Mouse (Mus musculus): ENCODE measurements at regions not wholly inside any gene's neighbourhood (a gene's known extent, or its start where the extent isn't known, plus 50 kb on each side); places are given as distances from the start of the nearest gene placed in this dataset.

DNA sequence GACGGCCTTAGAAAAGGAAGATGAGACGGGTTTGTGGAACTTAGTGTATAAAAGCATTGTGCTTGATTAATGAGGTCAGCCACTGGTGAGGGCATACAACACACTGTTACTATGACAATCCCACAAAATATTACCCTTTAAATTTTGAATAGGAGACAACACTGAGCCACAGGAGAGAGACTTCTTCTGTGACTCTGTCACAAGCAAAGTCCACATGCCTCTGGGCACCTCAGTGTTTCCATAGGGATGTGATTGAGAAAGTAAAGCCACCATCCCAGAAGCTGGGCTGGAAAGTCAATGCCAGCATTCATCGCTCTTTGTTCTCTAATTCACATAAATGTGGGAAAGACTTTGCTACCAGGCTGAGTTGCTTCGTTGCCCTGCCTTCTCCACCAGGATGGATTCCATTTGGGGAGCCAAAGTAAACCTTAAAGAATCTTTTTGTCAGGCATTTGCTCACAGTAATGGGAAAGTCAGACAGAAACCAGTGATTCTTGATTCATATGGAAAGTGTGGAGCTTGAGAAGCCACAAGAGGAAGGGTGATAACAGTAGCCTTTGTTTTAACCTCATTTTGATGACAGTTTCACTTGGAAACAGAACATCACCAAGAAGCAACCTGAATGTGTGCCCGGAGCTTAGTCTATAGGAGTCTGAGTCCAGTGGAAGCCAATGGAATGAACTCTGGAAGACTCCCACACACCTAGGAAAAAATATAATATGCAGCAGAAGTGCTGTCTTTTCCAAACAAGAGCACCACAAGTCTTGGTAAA is 491.7 kb upstream of the Lmcd1 start:
- TF ChIP-seq CTCF (IDR thresholded peaks at IDR 0.05; ENCODE audit: low read depth, low read length) (no peak), POLR2A (IDR thresholded peaks at IDR 0.05; ENCODE audit: borderline replicate concordance, low read depth, low read length) (no peak)
